Mouse (Mus musculus): Measurements from ENCODE around the gene Iqub. TPM values are rescaled to one million over a fixed set of nuclear protein-coding genes. Genes with fewer than 3 reads are reported as not detected.

The Iqub gene
- polyA plus RNA-seq, 1 experiment from 2014 or later: 0.11 TPM

- H3K9ac ChIP-seq (replicated peaks; ENCODE audit: low read length): no peak overlapping the region
- H3K36me3 ChIP-seq (replicated peaks; ENCODE audit: control insufficient read depth, insufficient read depth, low read depth, low read length): no peaks in the 10 kb centered on the region
- no peaks in the 10 kb centered on the region for H3K27me3 ChIP-seq (ENCODE audit: control insufficient read depth, insufficient read depth, low read length)
- no peak for ATAC-seq (replicated peaks; ENCODE audit: insufficient number of reproducible peaks, low FRiP score, low TSS enrichment, low read depth)
- no peaks in the 10 kb centered on the region for H3K9me3 ChIP-seq (replicated peaks; ENCODE audit: control insufficient read depth, low read length)
- DNase-seq (ENCODE audit: low spot score): no peak
- 82% methylated on average over 22 of the region's 22 CpGs for WGBS
- H3K27ac ChIP-seq (replicated peaks; ENCODE audit: low read depth, low read length): no peak overlapping the region
- H3K4me3 ChIP-seq (ENCODE audit: low read depth, low read length): no peak overlapping the region
- H3K4me2 ChIP-seq (ENCODE audit: low read depth, low read length): no peak overlapping the region
- H3K4me1 ChIP-seq (ENCODE audit: control insufficient read depth, insufficient read depth, low read length): no peaks in the 10 kb centered on the region
Measured at GRCm38 (mm10) chr6:24451026-24451821, 63.6 kb downstream of the Iqub start.

GRCm38 (mm10) chr6:24450241-24450640 is 64.6 kb downstream of the Iqub start:
- no peaks in the 10 kb centered on the region for H3K36me3 ChIP-seq (replicated peaks; ENCODE audit: control insufficient read depth, insufficient read depth, low read depth, low read length)
- no peak overlapping the region for H3K9ac ChIP-seq (replicated peaks; ENCODE audit: low read length)
- no peak overlapping the region for H3K4me3 ChIP-seq (ENCODE audit: low read depth, low read length)
- H3K9me3 ChIP-seq (replicated peaks; ENCODE audit: control insufficient read depth, low read length): no peaks in the 10 kb centered on the region
- 90% methylated on average over 6 of the region's 6 CpGs for WGBS
- no peak overlapping the region for H3K27ac ChIP-seq (replicated peaks; ENCODE audit: low read depth, low read length)
- no peak overlapping the region for H3K4me2 ChIP-seq (ENCODE audit: low read depth, low read length)
- DNase-seq (ENCODE audit: low spot score) (no peak), ATAC-seq (replicated peaks; ENCODE audit: insufficient number of reproducible peaks, low FRiP score, low TSS enrichment, low read depth) (no peak)
- no peaks in the 10 kb centered on the region for H3K4me1 ChIP-seq (ENCODE audit: control insufficient read depth, insufficient read depth, low read length)
- no peaks in the 10 kb centered on the region for H3K27me3 ChIP-seq (ENCODE audit: control insufficient read depth, insufficient read depth, low read length)

- Histone ChIP-seq H3K4me1 (ENCODE audit: control insufficient read depth, insufficient read depth, low read length) (no peaks in the 10 kb centered on the region), H3K27me3 (ENCODE audit: control insufficient read depth, insufficient read depth, low read length) (no peaks in the 10 kb centered on the region), H3K9ac (replicated peaks; ENCODE audit: low read length) (no peak overlapping the region), H3K27ac (replicated peaks; ENCODE audit: low read depth, low read length) (no peak overlapping the region), H3K4me3 (ENCODE audit: low read depth, low read length) (no peak overlapping the region), H3K9me3 (replicated peaks; ENCODE audit: control insufficient read depth, low read length) (no peaks in the 10 kb centered on the region), H3K36me3 (replicated peaks; ENCODE audit: control insufficient read depth, insufficient read depth, low read depth, low read length) (no peaks in the 10 kb centered on the region), H3K4me2 (ENCODE audit: low read depth, low read length) (no peak overlapping the region)
- 89% methylated on average over 11 of the region's 11 CpGs for WGBS
- DNase-seq (ENCODE audit: low spot score) (no peak), ATAC-seq (replicated peaks; ENCODE audit: insufficient number of reproducible peaks, low FRiP score, low TSS enrichment, low read depth) (no peak)
Measured at GRCm38 (mm10) chr6:24416056-24416455, 98.8 kb downstream of the Iqub start.

- WGBS: 83% methylated on average over 1 of the region's 1 CpGs
- no peaks in the 10 kb centered on the region for H3K9me3 ChIP-seq (replicated peaks; ENCODE audit: control insufficient read depth, low read length)
- no peaks in the 10 kb centered on the region for H3K27me3 ChIP-seq (ENCODE audit: control insufficient read depth, insufficient read depth, low read length)
- no peak overlapping the region for H3K27ac ChIP-seq (replicated peaks; ENCODE audit: low read depth, low read length)
- H3K36me3 ChIP-seq (replicated peaks; ENCODE audit: control insufficient read depth, insufficient read depth, low read depth, low read length): no peaks in the 10 kb centered on the region
- DNase-seq (ENCODE audit: low spot score) (no peak), ATAC-seq (replicated peaks; ENCODE audit: insufficient number of reproducible peaks, low FRiP score, low TSS enrichment, low read depth) (no peak)
- no peak overlapping the region for H3K4me3 ChIP-seq (ENCODE audit: low read depth, low read length)
- no peaks in the 10 kb centered on the region for H3K4me1 ChIP-seq (ENCODE audit: control insufficient read depth, insufficient read depth, low read length)
- no peak overlapping the region for H3K9ac ChIP-seq (replicated peaks; ENCODE audit: low read length)
- H3K4me2 ChIP-seq (ENCODE audit: low read depth, low read length): no peak overlapping the region
Measured at GRCm38 (mm10) chr6:24415500-24415899, 99.4 kb downstream of the Iqub start.

GRCm38 (mm10) chr6:24408573-24409427 is 106.1 kb downstream of the Iqub start:
- no peaks in the 10 kb centered on the region for H3K9me3 ChIP-seq (replicated peaks; ENCODE audit: control insufficient read depth, low read length)
- no peaks in the 10 kb centered on the region for H3K4me1 ChIP-seq (ENCODE audit: control insufficient read depth, insufficient read depth, low read length)
- no peaks in the 10 kb centered on the region for H3K27me3 ChIP-seq (ENCODE audit: control insufficient read depth, insufficient read depth, low read length)
- no peak for DNase-seq (ENCODE audit: low spot score)
- no peak overlapping the region for H3K4me2 ChIP-seq (ENCODE audit: low read depth, low read length)
- no peak overlapping the region for H3K4me3 ChIP-seq (ENCODE audit: low read depth, low read length)
- no peaks in the 10 kb centered on the region for H3K36me3 ChIP-seq (replicated peaks; ENCODE audit: control insufficient read depth, insufficient read depth, low read depth, low read length)
- H3K9ac ChIP-seq (replicated peaks; ENCODE audit: low read length): no peak overlapping the region
- ATAC-seq (replicated peaks; ENCODE audit: insufficient number of reproducible peaks, low FRiP score, low TSS enrichment, low read depth): no peak
- WGBS: 85% methylated on average over 11 of the region's 11 CpGs
- no peak overlapping the region for H3K27ac ChIP-seq (replicated peaks; ENCODE audit: low read depth, low read length)

- 68% methylated on average over 3 of the region's 3 CpGs for WGBS
- H3K9me3 ChIP-seq (replicated peaks; ENCODE audit: control insufficient read depth, low read length): no peaks in the 10 kb centered on the region
- H3K4me2 ChIP-seq (ENCODE audit: low read depth, low read length): no peak overlapping the region
- no peaks in the 10 kb centered on the region for H3K27me3 ChIP-seq (ENCODE audit: control insufficient read depth, insufficient read depth, low read length)
- H3K4me3 ChIP-seq (ENCODE audit: low read depth, low read length): no peak overlapping the region
- H3K27ac ChIP-seq (replicated peaks; ENCODE audit: low read depth, low read length): no peak overlapping the region
- no peaks in the 10 kb centered on the region for H3K4me1 ChIP-seq (ENCODE audit: control insufficient read depth, insufficient read depth, low read length)
- DNase-seq (ENCODE audit: low spot score) (no peak), ATAC-seq (replicated peaks; ENCODE audit: insufficient number of reproducible peaks, low FRiP score, low TSS enrichment, low read depth) (no peak)
- no peak overlapping the region for H3K9ac ChIP-seq (replicated peaks; ENCODE audit: low read length)
- no peaks in the 10 kb centered on the region for H3K36me3 ChIP-seq (replicated peaks; ENCODE audit: control insufficient read depth, insufficient read depth, low read depth, low read length)
Measured at GRCm38 (mm10) chr6:24407743-24408142, 107.1 kb downstream of the Iqub start.

- no peak overlapping the region for H3K27ac ChIP-seq (replicated peaks; ENCODE audit: low read depth, low read length)
- no peaks in the 10 kb centered on the region for H3K4me1 ChIP-seq (ENCODE audit: control insufficient read depth, insufficient read depth, low read length)
- no peak for ATAC-seq (replicated peaks; ENCODE audit: insufficient number of reproducible peaks, low FRiP score, low TSS enrichment, low read depth)
- H3K4me3 ChIP-seq (ENCODE audit: low read depth, low read length): no peak overlapping the region
- no peak for DNase-seq (ENCODE audit: low spot score)
- H3K27me3 ChIP-seq (ENCODE audit: control insufficient read depth, insufficient read depth, low read length): no peaks in the 10 kb centered on the region
- no peaks in the 10 kb centered on the region for H3K36me3 ChIP-seq (replicated peaks; ENCODE audit: control insufficient read depth, insufficient read depth, low read depth, low read length)
- H3K9me3 ChIP-seq (replicated peaks; ENCODE audit: control insufficient read depth, low read length): no peaks in the 10 kb centered on the region
- no peak overlapping the region for H3K9ac ChIP-seq (replicated peaks; ENCODE audit: low read length)
- no peak overlapping the region for H3K4me2 ChIP-seq (ENCODE audit: low read depth, low read length)
- 90% methylated on average over 4 of the region's 4 CpGs for WGBS
Measured at GRCm38 (mm10) chr6:24397237-24397647, 117.6 kb downstream of the Iqub start.
